In genomic region chr7:115218596-115219180, GRCm38 (mm10) we compare ENCODE assay signal across 9 mouse cellular contexts.
A peak's percentile ranks its signal among the peaks of the same experiment; 100 is the strongest.
DNase-seq lines count a peak whose midpoint lies in the region; ATAC-seq and TF ChIP-seq lines count a peak whose summit lies in the region.
"Had no signal": no experiment of that assay in that cellular context is flagged by ENCODE, and none has a peak within 500 bp of the region (broad histone marks: within the 10 kb centered on the region; RNA-seq: fewer than 3 reads in every experiment).

No protein-coding gene starts in this region.

- H3K9me3 ChIP-seq in lung, postnatal 0 days (ENCODE audit: low read length): no peaks in the 10 kb centered on the region
- H3K9me3 ChIP-seq in forebrain, embryonic 16.5 days (ENCODE audit: control insufficient read depth, low read length): no peaks in the 10 kb centered on the region
- no peaks in the 10 kb centered on the region for H3K9me3 ChIP-seq in hindbrain, embryonic 14.5 days (ENCODE audit: control insufficient read depth, low read length)
- H3K9me3 ChIP-seq: stomach, embryonic 15.5 days had no signal

- TF ChIP-seq POLR2A in lung, adult 2 months (IDR thresholded peaks at IDR 0.05; ENCODE audit: borderline replicate concordance, extremely low read depth, low read depth, low read length): no peak
- TF ChIP-seq POLR2A in thymus, adult 2 months (IDR thresholded peaks at IDR 0.05; ENCODE audit: control insufficient read depth, extremely low read depth, insufficient read depth, low read length, poor library complexity): no peak

- no peaks in the 10 kb centered on the region for H3K27me3 ChIP-seq in lung, postnatal 0 days (replicated peaks; ENCODE audit: insufficient read depth, low read length)
- H3K27me3 ChIP-seq in forebrain, embryonic 16.5 days (replicated peaks; ENCODE audit: control insufficient read depth, insufficient read depth, low read length): peaks cover 11% of the 10 kb centered on the region; the same call in 1 of the 2 replicates
- peaks cover 8% of the 10 kb centered on the region; the same call in 1 of the 2 replicates for H3K27me3 ChIP-seq in hindbrain, embryonic 14.5 days (ENCODE audit: control insufficient read depth, insufficient read depth, low read length)
- no peaks in the 10 kb centered on the region for H3K27me3 ChIP-seq in thymus, adult 2 months (ENCODE audit: control insufficient read depth, insufficient read depth, low read length)
- H3K27me3 ChIP-seq: stomach, embryonic 15.5 days had no signal

- WGBS in lung, postnatal 0 days: 24% methylated on average over 13 of the region's 13 CpGs
- 42% methylated on average over 13 of the region's 13 CpGs for WGBS in lung, adult 2 months
- 20% methylated on average over 13 of the region's 13 CpGs for WGBS in forebrain, embryonic 16.5 days
- WGBS in hindbrain, embryonic 14.5 days: 29% methylated on average over 13 of the region's 13 CpGs
- WGBS in thymus, adult 2 months: 8% methylated on average over 13 of the region's 13 CpGs

- peaks cover 3% of the 10 kb centered on the region; the same call in 1 of the 2 replicates for H3K4me1 ChIP-seq in lung, postnatal 0 days (ENCODE audit: insufficient read depth, low read depth, low read length)
- H3K4me1 ChIP-seq in lung, adult 2 months (ENCODE audit: control insufficient read depth, insufficient read depth, low read length): no peaks in the 10 kb centered on the region
- H3K4me1 ChIP-seq in forebrain, embryonic 16.5 days (replicated peaks; ENCODE audit: control insufficient read depth, insufficient read depth, low read length): peaks cover 21% of the 10 kb centered on the region
- H3K4me1 ChIP-seq in hindbrain, embryonic 14.5 days (replicated peaks; ENCODE audit: control insufficient read depth, insufficient read depth, low read length): peaks cover 19% of the 10 kb centered on the region
- H3K4me1 ChIP-seq in thymus, adult 2 months (replicated peaks; ENCODE audit: control insufficient read depth, insufficient read depth, low read length): peaks cover 18% of the 10 kb centered on the region

- DNase-seq in lung, postnatal 0 days (ENCODE audit: low spot score): peak; percentile 17
- no peak for DNase-seq in lung, adult 2 months
- no peak for DNase-seq in hindbrain, embryonic 14.5 days (ENCODE audit: low spot score)
- peak; percentile 30 for DNase-seq in thymus, adult 2 months
- no peak for DNase-seq in left cerebral cortex, adult 11 months (ENCODE audit: low spot score)
- DNase-seq in cerebellum, adult 8-10 months: no peak

- H3K27ac ChIP-seq in lung, postnatal 0 days (ENCODE audit: low read length): no peak overlapping the region
- no peak overlapping the region for H3K27ac ChIP-seq in forebrain, embryonic 16.5 days (ENCODE audit: low read length)
- H3K27ac ChIP-seq in hindbrain, embryonic 14.5 days: no peak overlapping the region
- peak overlapping the region; percentile 62 for H3K27ac ChIP-seq in thymus, adult 2 months (ENCODE audit: control insufficient read depth, insufficient read depth, low read length)
- H3K27ac ChIP-seq: macrophage; stomach, embryonic 15.5 days had no signal

- no peak overlapping the region for H3K9ac ChIP-seq in lung, postnatal 0 days (replicated peaks; ENCODE audit: low read depth)
- no peak overlapping the region for H3K9ac ChIP-seq in forebrain, embryonic 16.5 days (replicated peaks; ENCODE audit: low read depth, low read length)
- no peak overlapping the region for H3K9ac ChIP-seq in hindbrain, embryonic 14.5 days
- H3K9ac ChIP-seq: stomach, embryonic 15.5 days had no signal

- no peak overlapping the region for H3K4me3 ChIP-seq in lung, postnatal 0 days (ENCODE audit: low read depth, low read length)
- no peak overlapping the region for H3K4me3 ChIP-seq in lung, adult 2 months (replicated peaks; ENCODE audit: extremely low read depth, low read depth, low read length)
- H3K4me3 ChIP-seq in forebrain, embryonic 16.5 days (replicated peaks; ENCODE audit: low read length): no peak overlapping the region
- H3K4me3 ChIP-seq in hindbrain, embryonic 14.5 days (replicated peaks; ENCODE audit: low read length): no peak overlapping the region
- H3K4me3 ChIP-seq in thymus, adult 2 months (ENCODE audit: control insufficient read depth, insufficient read depth, low read length): peak overlapping the region; percentile 3; the same call in 1 of the 2 replicates
- H3K4me3 ChIP-seq: stomach, embryonic 15.5 days had no signal

- TF ChIP-seq CTCF in lung, postnatal 0 days (IDR thresholded peaks at IDR 0.05): no peak
- no peak for TF ChIP-seq CTCF in lung, adult 2 months (IDR thresholded peaks at IDR 0.05; ENCODE audit: insufficient read depth, low read length)
- TF ChIP-seq CTCF in thymus, adult 2 months (IDR thresholded peaks at IDR 0.05; ENCODE audit: borderline replicate concordance, control insufficient read depth, extremely low read depth, insufficient read depth, low read length, poor library complexity): no peak

- TF ChIP-seq EP300 in lung, postnatal 0 days (IDR thresholded peaks at IDR 0.05): no peak

- H3K4me2 ChIP-seq in lung, postnatal 0 days (replicated peaks; ENCODE audit: low read depth, low read length): no peak overlapping the region
- peak overlapping the region; percentile 41 for H3K4me2 ChIP-seq in forebrain, embryonic 16.5 days (ENCODE audit: low read length)
- peak overlapping the region; percentile 23 for H3K4me2 ChIP-seq in hindbrain, embryonic 14.5 days (replicated peaks)
- H3K4me2 ChIP-seq: stomach, embryonic 15.5 days had no signal

- peak; percentile 29; the same call in 1 of the 2 replicates for ATAC-seq in lung, postnatal 0 days
- peak; percentile 45; the same call in 1 of the 2 replicates for ATAC-seq in forebrain, embryonic 16.5 days
- 0 out of 2 replicates have a peak, but pooled peaks have one; percentile 35 for ATAC-seq in hindbrain, embryonic 14.5 days (ENCODE audit: low FRiP score)

- no peaks in the 10 kb centered on the region for H3K36me3 ChIP-seq in lung, postnatal 0 days (ENCODE audit: insufficient read depth, low read length)
- H3K36me3 ChIP-seq in forebrain, embryonic 16.5 days (ENCODE audit: control insufficient read depth, insufficient read depth): no peaks in the 10 kb centered on the region
- H3K36me3 ChIP-seq in hindbrain, embryonic 14.5 days (replicated peaks; ENCODE audit: control insufficient read depth, insufficient read depth): no peaks in the 10 kb centered on the region
- H3K36me3 ChIP-seq in thymus, adult 2 months (ENCODE audit: control insufficient read depth, insufficient read depth, low read length): no peaks in the 10 kb centered on the region
- H3K36me3 ChIP-seq: stomach, embryonic 15.5 days had no signal

Comparison
In these comparisons a context has a peak if more than half of its experiments do, and no peak if none do; other contexts are left out.
1. DNase-seq: peak in lung, postnatal 0 days (single experiment) and thymus, adult 2 months (single experiment); none in lung, adult 2 months (single experiment), hindbrain, embryonic 14.5 days (single experiment), left cerebral cortex, adult 11 months (single experiment) and cerebellum, adult 8-10 months (single experiment).
2. Peak in every context shown above with its lines, with median percentiles within 50 percentile points of each other: ATAC-seq.